Mouse (Mus musculus) kidney, adult 2 months (tissue): ENCODE measurements at regions not wholly inside any gene's neighbourhood (a gene's known extent, or its start where the extent isn't known, plus 50 kb on each side); places are given as distances from the start of the nearest gene placed in this dataset.

Source experiments
- CTCF ChIP-seq: fragments of 200-500 bp; conservative IDR thresholded peaks from 2 replicates; pipeline ENCODE4 v1.5.1; 2011; ENCODE audit warnings: low read depth, mild to moderate bottlenecking, control low read depth, low read length, moderate library complexity, mixed read lengths; ENCODE audit not compliant: insufficient read depth, insufficient read length
- POLR2A ChIP-seq: fragments of 200-500 bp; IDR thresholded peaks from one replicate; pipeline ENCODE4 v1.6.1; 2011; ENCODE audit warnings: low read depth, low read length, control low read depth

GRCm38 (mm10) chr10:9227361-9227760 is 341.5 kb upstream of the Sash1 start:
- TF ChIP-seq POLR2A (no peak), CTCF (no peak)
